24 mouse cellular contexts compared by ENCODE assay signal in genomic region chr16:4665726-4666125, GRCm38 (mm10). TPM values are rescaled to one million over a fixed set of nuclear protein-coding genes. Genes with fewer than 3 reads are reported as not detected.
DNase-seq lines count a peak whose midpoint lies in the region; ATAC-seq and TF ChIP-seq lines count a peak whose summit lies in the region.
"Had no signal": no experiment of that assay in that cellular context is flagged by ENCODE, and none has a peak within 500 bp of the region (broad histone marks: within the 10 kb centered on the region; RNA-seq: fewer than 3 reads in every experiment).

No protein-coding gene starts in this region.

- peak; percentile 77 for DNase-seq in kidney, adult 2 months
- peak; percentile 7 to 71 for DNase-seq in kidney, postnatal 36 days
- DNase-seq in kidney, postnatal 14 days: no peak
- peak; percentile 64 for DNase-seq in 3T3-L1 (ENCODE audit: low read depth, low spot score)
- DNase-seq in gastrocnemius, postnatal 4 days (ENCODE audit: low spot score in 2 of 2): no peak
- DNase-seq: adrenal gland, adult 8-10 months; adrenal gland, postnatal 14 days; adrenal gland, postnatal 36 days; B cell, adult 2 months; cerebellum, adult 11-12 months; cerebellum, adult 2 months; cerebellum, adult 9-10 months; cerebellum, postnatal 10 days; cerebellum, postnatal 25 days had no signal

- H3K27ac ChIP-seq in kidney, adult 2 months (ENCODE audit: insufficient read depth, low read depth, low read length): no peak overlapping the region; the same call in 1 of the 2 replicates
- H3K27ac ChIP-seq in kidney, embryonic 14.5 days (ENCODE audit: low read depth, low read length): no peak overlapping the region
- H3K27ac ChIP-seq: embryonic facial prominence, embryonic 12.5 days; forebrain, embryonic 13.5 days; forebrain, embryonic 15.5 days had no signal

- no peak overlapping the region for H3K4me2 ChIP-seq in kidney, embryonic 14.5 days (replicated peaks; ENCODE audit: low read depth, low read length)
- H3K4me2 ChIP-seq: embryonic facial prominence, embryonic 12.5 days; forebrain, embryonic 13.5 days; forebrain, embryonic 15.5 days had no signal

- no peak for ATAC-seq in kidney, embryonic 14.5 days (ENCODE audit: low FRiP score, low TSS enrichment)
- ATAC-seq: activated CD4-positive, CD25-positive, alpha-beta regulatory T cell, adult 4 months; CD4-positive, CD25-positive, alpha-beta regulatory T cell, adult 4 months; forebrain, embryonic 13.5 days; forebrain, embryonic 15.5 days; Patski had no signal

- H3K27me3 ChIP-seq in kidney, adult 2 months (replicated peaks; ENCODE audit: control insufficient read depth, insufficient read depth, low read length): no peaks in the 10 kb centered on the region
- H3K27me3 ChIP-seq in kidney, embryonic 14.5 days (ENCODE audit: control insufficient read depth, insufficient read depth, low read length): no peaks in the 10 kb centered on the region
- H3K27me3 ChIP-seq: CH12.LX; embryonic facial prominence, embryonic 12.5 days; forebrain, embryonic 13.5 days; forebrain, embryonic 15.5 days; Patski had no signal

- peaks cover 1% of the 10 kb centered on the region; the same call in 1 of the 2 replicates for H3K36me3 ChIP-seq in kidney, adult 2 months (ENCODE audit: control insufficient read depth, insufficient read depth, low read length)
- H3K36me3 ChIP-seq in kidney, embryonic 14.5 days (ENCODE audit: control insufficient read depth, insufficient read depth, low read length): peaks cover 20% of the 10 kb centered on the region

- H3K4me1 ChIP-seq in kidney, adult 2 months (ENCODE audit: control insufficient read depth, insufficient read depth, low read length): peaks cover 13% of the 10 kb centered on the region; the same call in 1 of the 2 replicates
- H3K4me1 ChIP-seq in kidney, embryonic 14.5 days (ENCODE audit: control insufficient read depth, insufficient read depth, low read length): no peaks in the 10 kb centered on the region
- H3K4me1 ChIP-seq: forebrain, embryonic 13.5 days; forebrain, embryonic 15.5 days had no signal

- H3K9ac ChIP-seq in kidney, embryonic 14.5 days (ENCODE audit: low read depth, low read length): no peak overlapping the region
- H3K9ac ChIP-seq: embryonic facial prominence, embryonic 12.5 days; forebrain, embryonic 13.5 days; forebrain, embryonic 15.5 days had no signal

- TF ChIP-seq CTCF in kidney, adult 2 months (conservative IDR thresholded peaks at IDR 0.05; ENCODE audit: insufficient read depth, insufficient read length, low read depth, low read length): no peak

- no peak for TF ChIP-seq POLR2A in kidney, adult 2 months (IDR thresholded peaks at IDR 0.05; ENCODE audit: low read depth, low read length)

- H3K4me3 ChIP-seq in kidney, adult 2 months (ENCODE audit: insufficient read depth, low read depth, low read length): no peak overlapping the region
- no peak overlapping the region for H3K4me3 ChIP-seq in kidney, embryonic 14.5 days (ENCODE audit: low read length)
- H3K4me3 ChIP-seq: embryonic facial prominence, embryonic 10.5 days; embryonic facial prominence, embryonic 12.5 days; forebrain, embryonic 13.5 days; forebrain, embryonic 15.5 days had no signal

- H3K9me3 ChIP-seq in kidney, embryonic 14.5 days (ENCODE audit: control insufficient read depth, low read length): no peaks in the 10 kb centered on the region
- H3K9me3 ChIP-seq: embryonic facial prominence, embryonic 10.5 days; embryonic facial prominence, embryonic 12.5 days; forebrain, embryonic 13.5 days; forebrain, embryonic 15.5 days; G1E had no signal

- WGBS in kidney, adult 2 months: 51% methylated on average over 2 of the region's 2 CpGs
- WGBS in kidney, embryonic 14.5 days: 93% methylated on average over 2 of the region's 2 CpGs

RNA-seq across cellular contexts. Expression of gene Coro7, which starts 13.9 kb away (rescaled TPM):
- 43.1 and 54.5 TPM in 2 replicates for polyA plus RNA-seq in kidney, adult 2 months (2012; rRNA removed)
- 12.0 and 16.4 TPM in 2 replicates for polyA plus RNA-seq in kidney, embryonic 14.5 days (2014; fragmentation: Nextera tagmentation; extraction: Ambion mirVana)
- 10 to 100 TPM; 27.3 to 28.5 TPM for total RNA-seq in gastrocnemius, postnatal 4 days (2021)

RNA-seq across cellular contexts. Expression of gene Dnaja3, which starts 25.9 kb away (rescaled TPM):
- polyA plus RNA-seq in kidney, adult 2 months (2012; rRNA removed): 57.8 and 72.9 TPM in 2 replicates
- polyA plus RNA-seq in kidney, embryonic 14.5 days (2014; fragmentation: Nextera tagmentation; extraction: Ambion mirVana): 46.3 and 68.8 TPM in 2 replicates
- total RNA-seq in gastrocnemius, postnatal 4 days (2021): 10 to 100 TPM; 61.8 to 62.1 TPM

RNA-seq across cellular contexts. Expression of gene Vasn, which starts 26.0 kb away (rescaled TPM):
- polyA plus RNA-seq in kidney, adult 2 months (2012; rRNA removed): 34.6 and 42.3 TPM in 2 replicates
- 14.4 and 16.1 TPM in 2 replicates for polyA plus RNA-seq in kidney, embryonic 14.5 days (2014; fragmentation: Nextera tagmentation; extraction: Ambion mirVana)
- 10 to 100 TPM; 11.7 to 15.1 TPM for total RNA-seq in gastrocnemius, postnatal 4 days (2021)

RNA-seq across cellular contexts. Expression of gene Pam16, which starts 40.9 kb away (rescaled TPM):
- 27.3 and 41.8 TPM in 2 replicates for polyA plus RNA-seq in kidney, adult 2 months (2012; rRNA removed)
- 102 and 116 TPM in 2 replicates for polyA plus RNA-seq in kidney, embryonic 14.5 days (2014; fragmentation: Nextera tagmentation; extraction: Ambion mirVana)
- 10 to 100 TPM; 77.1 TPM for total RNA-seq in gastrocnemius, postnatal 4 days (2021)

RNA-seq across cellular contexts. Expression of gene Nmral1, which starts 53.4 kb away (rescaled TPM):
- polyA plus RNA-seq in kidney, adult 2 months (2012; rRNA removed): 5.7 and 6.6 TPM in 2 replicates
- polyA plus RNA-seq in kidney, embryonic 14.5 days (2014; fragmentation: Nextera tagmentation; extraction: Ambion mirVana): 132 and 145 TPM in 2 replicates
- 10 to 100 TPM; 14.0 to 15.1 TPM for total RNA-seq in gastrocnemius, postnatal 4 days (2021)

Comparison
In these comparisons a context has a peak if more than half of its experiments do, and no peak if none do; other contexts are left out.
1. DNase-seq: peak in kidney, adult 2 months (single experiment), kidney, postnatal 36 days (2 of 2) and 3T3-L1 (single experiment); none in kidney, postnatal 14 days (single experiment) and gastrocnemius, postnatal 4 days (0 of 2).